Mouse (Mus musculus) fat pad, adult 2 months (tissue): ENCODE results near the gene Il1rl2.

ENCODE experiments used
- DNase-seq: peaks from one replicate; pipeline ENCODE4 v3.0.0-alpha.2; 2011; ENCODE audit warnings: low read depth, low spot score; ENCODE audit errors: extremely low read depth

The Il1rl2 gene

GRCm38 (mm10) chr1:40324955-40325702, 719 bp downstream of the Il1rl2 start:
- DNase-seq: no peak

- no peak for DNase-seq
Observed at GRCm38 (mm10) chr1:40325711-40326327, 1.4 kb downstream of the Il1rl2 start.

GRCm38 (mm10) chr1:40327604-40328003, 3.2 kb downstream of the Il1rl2 start:
- no peak for DNase-seq

- DNase-seq: no peak
Observed at GRCm38 (mm10) chr1:40329526-40329925, 5.1 kb downstream of the Il1rl2 start.

- DNase-seq: no peak
Observed at GRCm38 (mm10) chr1:40330181-40330580, 5.8 kb downstream of the Il1rl2 start.

GRCm38 (mm10) chr1:40339346-40339745, 14.9 kb downstream of the Il1rl2 start:
- no peak for DNase-seq

- no peak for DNase-seq
Observed at GRCm38 (mm10) chr1:40340102-40340501, 15.7 kb downstream of the Il1rl2 start.

- DNase-seq: no peak
Observed at GRCm38 (mm10) chr1:40352158-40352903, 27.9 kb downstream of the Il1rl2 start.

GRCm38 (mm10) chr1:40352904-40353286, 28.5 kb downstream of the Il1rl2 start:
- no peak for DNase-seq

GRCm38 (mm10) chr1:40354665-40355064, 30.3 kb downstream of the Il1rl2 start:
- DNase-seq: no peak

- DNase-seq: no peak
Observed at GRCm38 (mm10) chr1:40355431-40355843, 31.0 kb downstream of the Il1rl2 start.

- no peak for DNase-seq
Observed at GRCm38 (mm10) chr1:40355904-40356521, 31.6 kb downstream of the Il1rl2 start.

GRCm38 (mm10) chr1:40357921-40358320, 33.5 kb downstream of the Il1rl2 start:
- DNase-seq: no peak

- no peak for DNase-seq
Observed at GRCm38 (mm10) chr1:40358351-40358750, 33.9 kb downstream of the Il1rl2 start.

GRCm38 (mm10) chr1:40358771-40359181, 34.4 kb downstream of the Il1rl2 start:
- DNase-seq: no peak

- DNase-seq: no peak
Observed at GRCm38 (mm10) chr1:40359731-40360130, 35.3 kb downstream of the Il1rl2 start.

GRCm38 (mm10) chr1:40360969-40361368, 36.6 kb downstream of the Il1rl2 start:
- DNase-seq: no peak

GRCm38 (mm10) chr1:40361596-40361995, 37.2 kb downstream of the Il1rl2 start:
- no peak for DNase-seq

- DNase-seq: no peak
Observed at GRCm38 (mm10) chr1:40362784-40363183, 38.4 kb downstream of the Il1rl2 start.

- DNase-seq: no peak
Observed at GRCm38 (mm10) chr1:40372951-40373350, 48.5 kb downstream of the Il1rl2 start.

- DNase-seq: no peak
Observed at GRCm38 (mm10) chr1:40375148-40375547, 50.7 kb downstream of the Il1rl2 start.
